Mouse (Mus musculus) forebrain, embryonic 16.5 days (tissue): ENCODE measurements at regions not wholly inside any gene's neighbourhood (a gene's known extent, or its start where the extent isn't known, plus 50 kb on each side); places are given as distances from the start of the nearest gene placed in this dataset.

ENCODE experiments used
- ATAC-seq: fragments of 200-750 bp; cut with Nextera tagmentation; 2 replicates; pipeline ENCODE4 v1.8.0; 2017; ENCODE audit warnings: mild to moderate bottlenecking, moderate library complexity
- H3K27ac ChIP-seq: fragments of 300-500 bp; sonication (generic); 2 replicates; pipeline ENCODE4 v1.5.1; 2014; ENCODE audit warnings: low read length, control low read depth
- H3K27me3 ChIP-seq: fragments of 300-500 bp; sonication (generic); replicated peaks from 2 replicates; pipeline ENCODE4 v1.6.1; 2014; ENCODE audit warnings: low read length; ENCODE audit not compliant: control insufficient read depth, insufficient read depth
- H3K36me3 ChIP-seq: fragments of 300-500 bp; sonication (generic); 2 replicates; pipeline ENCODE4 v1.6.1; 2014; ENCODE audit not compliant: control insufficient read depth, insufficient read depth
- H3K4me1 ChIP-seq: fragments of 300-500 bp; sonication (generic); replicated peaks from 2 replicates; pipeline ENCODE4 v1.6.1; 2014; ENCODE audit warnings: low read length; ENCODE audit not compliant: control insufficient read depth, insufficient read depth
- H3K4me2 ChIP-seq: fragments of 300-500 bp; sonication (generic); 2 replicates; pipeline ENCODE4 v1.6.1; 2014; ENCODE audit warnings: mild to moderate bottlenecking, low read length, control low read depth
- H3K4me3 ChIP-seq: fragments of 300-500 bp; sonication (generic); replicated peaks from 2 replicates; pipeline ENCODE4 v1.5.1; 2014; ENCODE audit warnings: mild to moderate bottlenecking, low read length, control low read depth
- H3K9ac ChIP-seq: fragments of 300-500 bp; sonication (generic); replicated peaks from 2 replicates; pipeline ENCODE4 v1.6.1; 2014; ENCODE audit warnings: low read depth, low read length, control low read depth
- H3K9me3 ChIP-seq: fragments of 300-500 bp; sonication (generic); 2 replicates; pipeline ENCODE4 v1.6.1; 2016; ENCODE audit warnings: low read length; ENCODE audit not compliant: control insufficient read depth
- WGBS: fragments of 180-500 bp; shearing (Covaris S2); extraction: QIAGEN DNeasy Blood & Tissue Kit; methylation state at CpG from one replicate; pipeline ENCODE4 v1.1.7; 2014; 5-methylcytosine and 5-hydroxymethylcytosine counted together

DNA sequence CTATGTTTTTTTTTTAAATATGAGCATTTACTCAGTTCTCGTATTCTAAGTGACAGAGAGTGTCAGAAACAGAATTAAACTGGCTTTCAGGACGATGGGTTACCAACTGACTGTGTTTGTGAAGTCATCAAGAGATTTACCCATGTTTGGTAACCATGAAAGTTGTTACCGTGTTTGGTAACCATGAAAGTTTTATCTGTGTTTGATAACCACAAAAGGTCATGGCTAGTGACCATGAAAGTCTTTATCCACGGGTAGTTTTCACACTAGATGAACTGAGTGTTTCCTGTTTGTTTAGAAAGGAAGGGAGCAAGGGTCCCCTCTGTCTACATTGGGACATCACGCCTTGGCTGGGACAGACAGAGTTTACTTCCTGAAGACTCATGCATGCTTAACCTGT is 72.8 kb downstream of the Dyrk2 start:
- no peak overlapping the region for H3K4me3 ChIP-seq
- H3K27me3 ChIP-seq, result no peaks in the 10 kb centered on the region

GRCm38 (mm10) chr10:118799767-118800166 is 70.2 kb downstream of the Dyrk2 start:
- Histone ChIP-seq H3K27ac (no peak overlapping the region), H3K9ac (no peak overlapping the region), H3K27me3 (no peaks in the 10 kb centered on the region), H3K4me2 (no peak overlapping the region), H3K9me3 (no peaks in the 10 kb centered on the region), H3K4me3 (no peak overlapping the region), H3K36me3 (no peaks in the 10 kb centered on the region), H3K4me1 (no peaks in the 10 kb centered on the region)
- WGBS, result 87% methylated on average over 8 of the region's 8 CpGs
- ATAC-seq, result no peak

More for the DNA sequence above, 72.8 kb downstream of the Dyrk2 start:
- 90% methylated on average over 5 of the region's 5 CpGs for WGBS
- Histone ChIP-seq H3K9me3 (no peaks in the 10 kb centered on the region), H3K27ac (no peak overlapping the region), H3K4me1 (peaks cover 12% of the 10 kb centered on the region), H3K36me3 (no peaks in the 10 kb centered on the region), H3K9ac (no peak overlapping the region), H3K4me2 (no peak overlapping the region)
- no peak for ATAC-seq

GRCm38 (mm10) chr10:118803922-118804557 is 66.0 kb downstream of the Dyrk2 start:
- Histone ChIP-seq H3K4me3 (no peak overlapping the region), H3K27ac (no peak overlapping the region), H3K4me1 (no peaks in the 10 kb centered on the region), H3K4me2 (no peak overlapping the region), H3K9me3 (no peaks in the 10 kb centered on the region), H3K9ac (no peak overlapping the region), H3K36me3 (no peaks in the 10 kb centered on the region), H3K27me3 (no peaks in the 10 kb centered on the region)
- 91% methylated on average over 20 of the region's 20 CpGs for WGBS
- no peak for ATAC-seq

GRCm38 (mm10) chr10:118804574-118804973 is 65.4 kb downstream of the Dyrk2 start:
- no peaks in the 10 kb centered on the region for H3K4me1 ChIP-seq
- no peak overlapping the region for H3K4me3 ChIP-seq
- H3K9ac ChIP-seq, result no peak overlapping the region
- no peak overlapping the region for H3K27ac ChIP-seq
- no peaks in the 10 kb centered on the region for H3K9me3 ChIP-seq
- no peak overlapping the region for H3K4me2 ChIP-seq
- no peaks in the 10 kb centered on the region for H3K36me3 ChIP-seq
- H3K27me3 ChIP-seq, result no peaks in the 10 kb centered on the region
- no peak for ATAC-seq
- whole genome bisulfite sequencing, result 64% methylated on average over 5 of the region's 5 CpGs
